Mouse (Mus musculus) left cerebral cortex, adult 9 months (tissue): ENCODE results near the gene Micu1.

Source experiments
- DNase-seq, 2 experiments: peaks; one replicate each; pipeline ENCODE4 v3.0.0; 2022; ENCODE audit warnings: low spot score in 2 of 2

Micu1 gene

GRCm38 (mm10) chr10:59774141-59774534 lies 71.9 kb downstream of the Micu1 start:
- DNase-seq, result no peak

- DNase-seq, result no peak
Measured at GRCm38 (mm10) chr10:59777246-59777645, 75.0 kb downstream of the Micu1 start.

- DNase-seq, result peak in 1 of 2 experiments; percentile 16
Measured at GRCm38 (mm10) chr10:59778137-59778710, 75.9 kb downstream of the Micu1 start.

DNA sequence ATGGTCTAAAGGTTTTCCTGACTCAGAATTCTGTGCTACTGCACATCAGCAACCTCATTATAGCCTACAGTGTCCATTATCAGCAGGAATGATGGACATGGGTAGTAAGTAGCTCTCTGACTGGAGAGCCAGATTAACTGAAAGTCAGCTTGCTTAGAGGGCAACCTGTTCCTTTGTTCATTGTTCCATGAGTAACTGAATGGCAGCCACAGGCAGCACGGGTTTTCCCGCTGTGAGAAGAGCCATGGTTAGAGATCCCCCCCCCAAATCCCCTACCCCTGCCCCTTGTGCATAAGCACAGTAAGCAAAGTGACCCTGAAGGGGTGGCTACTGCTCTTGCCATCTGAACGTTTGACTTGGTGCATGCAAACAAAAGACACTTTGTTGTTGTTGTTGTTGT lies 78.4 kb downstream of the Micu1 start:
- DNase-seq, result no peak

- DNase-seq, result no peak
Measured at GRCm38 (mm10) chr10:59781205-59781931, 79.1 kb downstream of the Micu1 start.

- DNase-seq, result no peak
Measured at GRCm38 (mm10) chr10:59784731-59785685, 82.7 kb downstream of the Micu1 start.

GRCm38 (mm10) chr10:59786289-59786688 lies 84.0 kb downstream of the Micu1 start:
- peak in 1 of 2 experiments; percentile 20 for DNase-seq

DNA sequence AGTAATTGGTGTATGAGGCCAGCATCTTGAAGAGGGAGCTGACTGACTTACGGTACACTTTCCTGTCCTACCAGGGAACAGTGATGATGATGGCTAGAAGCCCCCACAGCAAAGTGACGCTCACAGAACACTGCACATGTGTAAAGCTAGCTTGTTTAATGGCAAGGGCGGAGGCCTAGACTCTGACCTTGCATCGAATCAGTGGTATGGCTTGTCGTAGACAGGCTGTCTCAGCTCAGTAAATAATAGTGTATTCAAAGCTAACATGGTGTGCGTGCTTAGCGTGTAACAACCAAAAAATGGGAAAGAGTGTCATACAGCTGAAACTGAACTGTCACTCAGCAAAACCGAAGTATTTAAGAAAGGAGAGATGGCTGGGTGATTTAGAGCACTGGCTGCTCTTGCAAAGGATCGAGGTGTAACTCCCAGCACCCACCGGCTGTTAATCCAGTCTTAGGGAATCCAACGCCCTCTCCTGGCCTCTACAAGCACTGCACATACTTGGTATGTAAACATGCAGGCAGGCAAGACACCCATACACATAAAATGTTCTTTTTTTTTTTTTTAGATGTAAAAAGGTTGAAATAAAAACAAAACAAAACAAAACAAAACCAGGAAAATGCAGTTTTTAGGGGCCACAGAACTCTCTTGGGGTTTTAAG lies 85.0 kb downstream of the Micu1 start:
- no peak for DNase-seq

DNA sequence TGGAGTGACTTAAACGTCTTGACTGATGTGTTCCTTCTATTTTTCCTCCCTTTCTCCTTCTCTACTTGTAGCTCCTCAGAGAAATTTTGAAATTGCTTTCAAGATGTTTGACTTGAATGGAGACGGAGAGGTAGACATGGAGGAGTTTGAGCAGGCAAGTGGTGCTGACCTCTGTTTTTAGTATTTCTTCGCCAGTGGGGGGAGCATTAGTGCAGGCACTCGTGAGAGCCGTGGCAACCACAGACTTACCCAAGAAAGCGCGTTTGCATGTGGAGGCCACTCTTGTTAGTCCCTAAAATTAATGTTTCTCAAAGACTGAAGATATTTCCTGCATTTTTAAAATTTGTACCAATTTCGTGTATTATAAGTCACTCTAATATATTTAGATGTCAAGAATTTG lies 85.6 kb downstream of the Micu1 start:
- DNase-seq, result no peak

DNA sequence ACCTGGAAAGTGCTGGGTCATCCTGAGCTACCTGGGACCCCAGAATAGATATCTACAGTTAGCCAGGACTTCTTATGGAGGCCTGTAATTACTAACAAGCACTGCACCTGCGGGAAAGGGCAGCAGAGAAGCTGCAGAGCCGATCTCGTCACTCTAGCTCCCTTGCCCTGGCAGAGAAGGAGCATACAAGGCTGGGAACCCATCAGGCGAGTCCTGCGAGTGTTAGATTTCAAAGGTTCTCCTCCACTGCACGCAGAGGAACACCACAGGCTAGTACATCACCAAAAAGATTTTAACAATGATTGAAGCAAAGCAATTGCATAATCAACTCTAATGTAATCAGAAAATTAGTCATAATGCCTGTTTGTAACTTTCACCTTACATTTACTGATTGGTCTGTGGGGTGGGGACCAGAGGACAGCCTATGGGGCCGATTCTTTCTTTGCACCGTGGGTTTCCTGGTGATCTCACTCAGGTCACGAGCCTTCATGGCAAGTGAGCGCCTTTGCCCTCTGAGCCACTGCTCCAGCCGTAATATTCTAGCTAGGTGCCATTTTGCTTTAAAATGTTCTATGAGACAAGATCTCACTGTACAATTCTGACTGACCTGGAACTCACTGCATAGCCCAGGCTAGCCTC lies 88.1 kb downstream of the Micu1 start:
- no peak for DNase-seq

GRCm38 (mm10) chr10:59791896-59792295 lies 89.6 kb downstream of the Micu1 start:
- DNase-seq, result no peak

GRCm38 (mm10) chr10:59792575-59793176 lies 90.4 kb downstream of the Micu1 start:
- DNase-seq, result no peak

DNA sequence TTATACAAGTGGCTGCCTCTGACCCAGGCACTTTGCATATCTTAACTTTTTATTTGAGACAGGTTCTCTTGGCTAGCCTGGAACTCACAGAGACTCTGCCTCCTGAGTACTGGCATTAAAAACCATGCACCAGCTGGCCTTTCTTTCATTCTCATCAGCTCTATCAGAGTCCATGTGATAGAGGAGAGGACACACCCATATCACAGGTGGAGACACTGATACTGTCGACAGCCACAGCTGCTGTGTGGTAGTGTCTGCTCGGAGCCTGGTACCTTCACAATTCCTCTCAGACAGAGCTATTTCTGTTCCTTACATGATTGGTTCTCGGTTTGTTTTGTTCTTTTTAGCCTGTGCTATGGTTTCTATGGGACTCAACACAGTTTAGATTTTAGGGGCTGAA lies 91.2 kb downstream of the Micu1 start:
- no peak for DNase-seq

GRCm38 (mm10) chr10:59795085-59795484 lies 92.8 kb downstream of the Micu1 start:
- DNase-seq, result no peak

- no peak for DNase-seq
Measured at GRCm38 (mm10) chr10:59795902-59796301, 93.6 kb downstream of the Micu1 start.

DNA sequence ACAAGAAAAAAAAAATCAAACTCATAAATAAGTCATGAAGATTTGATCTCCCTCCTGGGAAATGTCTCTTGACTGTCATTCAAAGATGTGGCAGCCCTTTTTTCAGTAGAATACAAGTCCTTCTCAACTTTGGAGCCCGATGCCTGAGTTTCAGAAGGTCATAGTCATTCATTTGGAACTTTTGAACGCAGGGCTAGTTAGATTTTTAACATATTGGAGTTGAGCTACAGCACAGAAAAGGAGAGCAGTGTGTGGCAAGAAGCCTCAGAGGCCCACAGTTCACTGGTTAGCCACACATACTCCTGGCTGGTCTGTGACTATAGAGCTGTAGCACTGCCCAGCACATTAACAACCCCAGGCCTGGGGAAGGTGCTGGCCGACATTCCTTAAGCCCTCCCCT lies 96.1 kb downstream of the Micu1 start:
- no peak for DNase-seq

DNA sequence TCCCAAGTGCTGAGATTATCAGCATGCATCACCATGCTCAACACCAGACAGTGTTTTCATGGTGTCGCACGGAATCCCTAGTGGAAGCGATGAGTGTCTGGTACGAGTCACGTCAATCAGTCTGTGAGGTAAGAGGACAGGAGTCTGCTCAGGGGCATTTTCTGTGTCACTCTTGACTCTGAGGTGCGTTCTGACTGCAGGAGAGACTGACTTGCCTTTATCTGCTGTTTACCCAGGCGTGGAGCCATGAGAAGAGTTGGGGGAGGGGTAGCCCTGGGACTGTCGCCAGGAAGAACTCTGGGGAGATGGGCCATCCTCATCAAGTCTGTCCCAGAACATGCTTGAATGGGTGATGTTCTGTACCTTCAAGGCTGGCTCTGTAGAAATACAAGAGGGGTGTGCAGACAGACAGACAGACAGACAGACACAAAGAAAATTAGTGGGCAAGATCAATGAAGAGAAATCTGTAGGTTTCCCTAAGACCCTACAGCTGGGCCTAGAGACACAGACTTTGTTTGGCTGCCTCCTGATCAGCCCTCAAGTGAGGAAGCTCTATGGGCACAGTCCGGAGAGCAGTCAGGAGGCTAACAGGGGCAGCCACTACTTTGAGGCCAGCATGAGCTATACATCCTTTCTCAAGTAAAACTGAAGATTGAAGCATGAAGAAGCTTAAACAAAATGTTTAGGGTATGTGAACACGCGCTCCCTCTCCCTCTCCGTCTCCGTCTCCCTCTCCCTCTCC lies 97.2 kb downstream of the Micu1 start:
- DNase-seq, result no peak

- no peak for DNase-seq
Measured at GRCm38 (mm10) chr10:59800159-59800558, 97.9 kb downstream of the Micu1 start.

DNA sequence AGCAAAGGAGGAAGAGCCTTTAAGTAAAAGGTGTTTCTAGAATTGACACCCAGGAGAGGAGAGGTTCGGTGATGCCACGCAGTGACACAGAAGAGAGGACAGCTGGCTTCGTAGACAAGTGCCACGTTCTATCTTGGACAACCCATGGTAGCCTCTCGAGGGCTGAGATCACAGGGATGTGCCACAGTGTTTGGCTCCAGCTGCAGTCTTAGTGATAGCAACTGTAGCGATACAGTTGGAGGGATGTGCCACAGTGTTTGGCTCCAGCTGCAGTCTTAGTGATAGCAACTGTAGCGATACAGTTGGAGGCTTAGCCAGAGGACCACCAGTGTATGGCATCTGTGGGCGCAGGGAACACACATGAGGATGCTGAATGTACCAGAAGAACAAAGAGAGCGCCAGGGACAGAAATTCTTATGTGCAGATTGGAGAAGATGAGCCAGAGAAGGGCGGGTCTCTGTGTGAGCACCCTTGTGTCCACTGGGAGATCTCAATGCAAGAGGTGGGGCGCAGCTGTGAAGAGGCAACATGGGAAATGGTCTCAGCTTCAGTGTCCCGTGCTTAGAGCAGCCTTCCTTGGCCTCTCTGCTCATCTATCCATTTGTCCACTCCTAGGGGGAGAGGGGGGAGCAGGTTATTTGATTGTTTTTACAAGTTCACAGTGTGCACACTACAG lies 98.7 kb downstream of the Micu1 start:
- DNase-seq, result no peak

DNA sequence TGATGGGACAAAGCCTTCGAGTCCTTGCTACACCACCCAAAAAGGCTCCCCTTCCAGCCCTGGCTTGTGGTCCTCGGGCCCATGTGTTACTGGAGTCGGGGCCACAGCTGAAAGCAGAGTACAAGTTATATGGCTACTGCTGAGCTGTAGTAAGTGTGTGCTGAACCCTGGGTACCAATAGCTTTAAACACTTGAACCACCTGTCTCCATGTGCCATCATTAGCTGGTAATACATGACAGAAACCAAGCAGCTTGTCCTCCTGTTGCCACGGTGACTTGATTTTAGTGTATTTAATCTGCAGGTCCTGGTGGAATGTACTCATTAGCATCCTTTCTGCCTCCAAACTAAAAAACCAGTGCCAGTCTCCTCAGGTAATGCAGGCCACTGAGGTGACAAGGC lies 106.4 kb downstream of the Micu1 start:
- DNase-seq, result no peak
